Mouse (Mus musculus) adrenal gland, postnatal 14 days (tissue): ENCODE measurements around the gene Traf3. TPM values are rescaled to one million over a fixed set of nuclear protein-coding genes. Genes with fewer than 3 reads are reported as not detected.

ENCODE experiments used
- DNase-seq: peaks from one replicate; pipeline ENCODE4 v3.0.0; 2021; ENCODE audit warnings: mixed read lengths
- total RNA-seq: library from RNA; stranded (reverse); gene quantifications from 2 replicates; pipeline ENCODE4 v1.2.3, GENCODE M21; 2021

Traf3 gene
- total RNA-seq, 1 experiment from 2014 or later = 19.3 TPM

- no peak for DNase-seq
Measured at GRCm38 (mm10) chr12:111196548-111196947, 30.4 kb downstream of the Traf3 start.

GRCm38 (mm10) chr12:111203076-111203475, 36.9 kb downstream of the Traf3 start:
- DNase-seq = no peak

GRCm38 (mm10) chr12:111203945-111204344, 37.8 kb downstream of the Traf3 start:
- DNase-seq = no peak

GRCm38 (mm10) chr12:111207641-111208040, 41.5 kb downstream of the Traf3 start:
- DNase-seq = no peak

- DNase-seq = no peak
Measured at GRCm38 (mm10) chr12:111211729-111212128, 45.6 kb downstream of the Traf3 start.

GRCm38 (mm10) chr12:111218867-111219266, 52.7 kb downstream of the Traf3 start:
- no peak for DNase-seq

GRCm38 (mm10) chr12:111225197-111225780, 59.1 kb downstream of the Traf3 start:
- no peak for DNase-seq

- DNase-seq = no peak
Measured at GRCm38 (mm10) chr12:111227410-111227809, 61.2 kb downstream of the Traf3 start.

- DNase-seq = no peak
Measured at GRCm38 (mm10) chr12:111228488-111228887, 62.3 kb downstream of the Traf3 start.

GRCm38 (mm10) chr12:111230793-111231192, 64.6 kb downstream of the Traf3 start:
- no peak for DNase-seq

- DNase-seq = no peak
Measured at GRCm38 (mm10) chr12:111233798-111234197, 67.6 kb downstream of the Traf3 start.

- DNase-seq = peak; percentile 11
Measured at GRCm38 (mm10) chr12:111234383-111234782, 68.2 kb downstream of the Traf3 start.

- DNase-seq = no peak
Measured at GRCm38 (mm10) chr12:111235631-111236030, 69.5 kb downstream of the Traf3 start.

GRCm38 (mm10) chr12:111237611-111238188, 71.5 kb downstream of the Traf3 start:
- DNase-seq = no peak

- DNase-seq = no peak
Measured at GRCm38 (mm10) chr12:111238345-111238744, 72.2 kb downstream of the Traf3 start.

GRCm38 (mm10) chr12:111238778-111239177, 72.6 kb downstream of the Traf3 start:
- DNase-seq = peak; percentile 54

GRCm38 (mm10) chr12:111239930-111240329, 73.8 kb downstream of the Traf3 start:
- no peak for DNase-seq

- no peak for DNase-seq
Measured at GRCm38 (mm10) chr12:111241916-111242315, 75.7 kb downstream of the Traf3 start.

- DNase-seq = no peak
Measured at GRCm38 (mm10) chr12:111242346-111242745, 76.2 kb downstream of the Traf3 start.

- no peak for DNase-seq
Measured at GRCm38 (mm10) chr12:111243733-111244132, 77.6 kb downstream of the Traf3 start.

GRCm38 (mm10) chr12:111245070-111245469, 78.9 kb downstream of the Traf3 start:
- no peak for DNase-seq

GRCm38 (mm10) chr12:111246808-111247464, 80.8 kb downstream of the Traf3 start:
- no peak for DNase-seq

- DNase-seq = no peak
Measured at GRCm38 (mm10) chr12:111249095-111249494, 82.9 kb downstream of the Traf3 start.

- no peak for DNase-seq
Measured at GRCm38 (mm10) chr12:111250116-111250515, 83.9 kb downstream of the Traf3 start.
